Mouse (Mus musculus): ENCODE measurements around the gene Rock2. TPM values are rescaled to one million over a fixed set of nuclear protein-coding genes. Genes with fewer than 3 reads are reported as not detected.
A peak's percentile ranks its signal among the peaks of the same experiment; 100 is the strongest.

The Rock2 gene
- total RNA-seq, 2 experiments from 2014 or later, result 154 to 161 TPM

GRCm38 (mm10) chr12:16860533-16860932 is 34.2 kb upstream of the Rock2 start:
- no peak for DNase-seq (ENCODE audit: extremely low spot score in 1 of 2, low spot score in 2 of 2)
- intact Hi-C loops (cut with DNase I), result no loop called here
- H3K4me3 ChIP-seq, result no peak overlapping the region
- TF ChIP-seq CTCF (IDR thresholded peaks at IDR 0.05), result no peak
- H3K27ac ChIP-seq, result no peak overlapping the region; the same call in 1 of the 2 replicates

- no peak overlapping the region for H3K4me3 ChIP-seq
- no peak for TF ChIP-seq CTCF (IDR thresholded peaks at IDR 0.05)
- intact Hi-C loops (cut with DNase I), result no loop called here
- H3K27ac ChIP-seq, result peak overlapping the region; percentile 28; the same call in 1 of the 2 replicates
- no peak for DNase-seq (ENCODE audit: extremely low spot score in 1 of 2, low spot score in 2 of 2)
Observed at GRCm38 (mm10) chr12:16860961-16861360, 33.7 kb upstream of the Rock2 start.

- intact Hi-C loops (cut with DNase I), result no loop called here
- Histone ChIP-seq H3K4me3 (no peak overlapping the region), H3K27ac (no peak overlapping the region)
- DNase-seq (ENCODE audit: extremely low spot score in 1 of 2, low spot score in 2 of 2), result no peak
- TF ChIP-seq CTCF (IDR thresholded peaks at IDR 0.05), result no peak
Observed at GRCm38 (mm10) chr12:16864477-16864876, 30.2 kb upstream of the Rock2 start.

GRCm38 (mm10) chr12:16865871-16866270 is 28.8 kb upstream of the Rock2 start:
- no peak for TF ChIP-seq CTCF (IDR thresholded peaks at IDR 0.05)
- intact Hi-C loops (cut with DNase I), result no loop called here
- Histone ChIP-seq H3K27ac (no peak overlapping the region), H3K4me3 (no peak overlapping the region)
- DNase-seq (ENCODE audit: extremely low spot score in 1 of 2, low spot score in 2 of 2), result no peak

- Histone ChIP-seq H3K4me3 (no peak overlapping the region), H3K27ac (no peak overlapping the region)
- TF ChIP-seq CTCF (IDR thresholded peaks at IDR 0.05), result no peak
- intact Hi-C loops (cut with DNase I), result no loop called here
- no peak for DNase-seq (ENCODE audit: extremely low spot score in 1 of 2, low spot score in 2 of 2)
Observed at GRCm38 (mm10) chr12:16866460-16866859, 28.2 kb upstream of the Rock2 start.

- H3K27ac ChIP-seq, result no peak overlapping the region
- TF ChIP-seq CTCF (IDR thresholded peaks at IDR 0.05), result no peak
- H3K4me3 ChIP-seq, result no peak overlapping the region
- intact Hi-C loops (cut with DNase I), result no loop called here
- no peak for DNase-seq (ENCODE audit: extremely low spot score in 1 of 2, low spot score in 2 of 2)
Observed at GRCm38 (mm10) chr12:16867306-16867705, 27.4 kb upstream of the Rock2 start.

- intact Hi-C loops (cut with DNase I), result no loop called here
- DNase-seq (ENCODE audit: extremely low spot score in 1 of 2, low spot score in 2 of 2), result no peak
Observed at GRCm38 (mm10) chr12:16868618-16869017, 26.1 kb upstream of the Rock2 start.

GRCm38 (mm10) chr12:16869091-16869778 is 25.5 kb upstream of the Rock2 start:
- intact Hi-C loops (cut with DNase I), result no loop called here
- DNase-seq (ENCODE audit: extremely low spot score in 1 of 2, low spot score in 2 of 2), result no peak
- H3K27ac ChIP-seq, result no peak overlapping the region
- H3K4me3 ChIP-seq, result no peak overlapping the region
- TF ChIP-seq CTCF (IDR thresholded peaks at IDR 0.05), result no peak

More at GRCm38 (mm10) chr12:16868618-16869017, 26.1 kb upstream of the Rock2 start:
- no peak for TF ChIP-seq CTCF (IDR thresholded peaks at IDR 0.05)
- H3K27ac ChIP-seq, result no peak overlapping the region; the same call in 1 of the 2 replicates
- no peak overlapping the region for H3K4me3 ChIP-seq

GRCm38 (mm10) chr12:16869870-16870404 is 24.8 kb upstream of the Rock2 start:
- no peak overlapping the region for H3K4me3 ChIP-seq
- no peak for TF ChIP-seq CTCF (IDR thresholded peaks at IDR 0.05)
- no peak for DNase-seq (ENCODE audit: extremely low spot score in 1 of 2, low spot score in 2 of 2)
- H3K27ac ChIP-seq, result peak overlapping the region; percentile 63; the same call in 1 of the 2 replicates
- intact Hi-C loops (cut with DNase I), result no loop called here

- no peak for TF ChIP-seq CTCF (IDR thresholded peaks at IDR 0.05)
- Histone ChIP-seq H3K4me3 (no peak overlapping the region), H3K27ac (peak overlapping the region; percentile 63)
- DNase-seq (ENCODE audit: extremely low spot score in 1 of 2, low spot score in 2 of 2), result no peak
- intact Hi-C loops (cut with DNase I), result no loop called here
Observed at GRCm38 (mm10) chr12:16870405-16871068, 24.2 kb upstream of the Rock2 start.

- no peak for DNase-seq (ENCODE audit: extremely low spot score in 1 of 2, low spot score in 2 of 2)
- no peak for TF ChIP-seq CTCF (IDR thresholded peaks at IDR 0.05)
- H3K27ac ChIP-seq, result no peak overlapping the region
- intact Hi-C loops (cut with DNase I), result no loop called here
- H3K4me3 ChIP-seq, result no peak overlapping the region
Observed at GRCm38 (mm10) chr12:16872006-16872405, 22.7 kb upstream of the Rock2 start.

- DNase-seq (ENCODE audit: extremely low spot score in 1 of 2, low spot score in 2 of 2), result no peak
- TF ChIP-seq CTCF (IDR thresholded peaks at IDR 0.05), result no peak
- Histone ChIP-seq H3K27ac (peak overlapping the region; percentile 72), H3K4me3 (no peak overlapping the region)
- intact Hi-C loops (cut with DNase I), result no loop called here
Observed at GRCm38 (mm10) chr12:16872926-16873464, 21.7 kb upstream of the Rock2 start.
